Mouse (Mus musculus) forebrain, embryonic 15.5 days (tissue): Measurements from ENCODE around the gene Rap2a. TPM values are rescaled to one million over a fixed set of nuclear protein-coding genes. Genes with fewer than 3 reads are reported as not detected.

Source experiments
- ATAC-seq: fragments of 200-750 bp; cut with Nextera tagmentation; replicated peaks from 2 replicates; pipeline ENCODE4 v1.8.0; 2017; ENCODE audit warnings: mild to moderate bottlenecking, moderate TSS enrichment, moderate library complexity
- H3K27ac ChIP-seq: fragments of 300-500 bp; sonication (generic); replicated peaks from 2 replicates; pipeline ENCODE4 v1.5.1; 2015; ENCODE audit warnings: mild to moderate bottlenecking, inconsistent platforms
- H3K27me3 ChIP-seq: fragments of 300-500 bp; sonication (generic); 2 replicates; pipeline ENCODE4 v1.6.1; 2015; ENCODE audit warnings: inconsistent platforms
- H3K36me3 ChIP-seq: fragments of 300-500 bp; sonication (generic); 2 replicates; pipeline ENCODE4 v1.6.1; 2015; ENCODE audit warnings: mild to moderate bottlenecking, inconsistent platforms
- H3K4me1 ChIP-seq: fragments of 300-500 bp; sonication (generic); 2 replicates; pipeline ENCODE4 v1.6.1; 2015; ENCODE audit warnings: inconsistent platforms
- H3K4me2 ChIP-seq: fragments of 300-500 bp; sonication (generic); replicated peaks from 2 replicates; pipeline ENCODE4 v1.6.1; 2015; ENCODE audit warnings: mild to moderate bottlenecking, inconsistent platforms
- H3K4me3 ChIP-seq: fragments of 300-500 bp; sonication (generic); 2 replicates; pipeline ENCODE4 v1.5.1; 2015; ENCODE audit warnings: mild to moderate bottlenecking, inconsistent platforms
- H3K9ac ChIP-seq: fragments of 300-500 bp; sonication (generic); replicated peaks from 2 replicates; pipeline ENCODE4 v1.6.1; 2015; ENCODE audit warnings: mild to moderate bottlenecking, inconsistent platforms
- H3K9me3 ChIP-seq: fragments of 300-500 bp; sonication (generic); 2 replicates; pipeline ENCODE4 v1.6.1; 2016; ENCODE audit warnings: inconsistent platforms
- WGBS: fragments of 180-500 bp; shearing (Covaris S2); methylation state at CpG from one replicate; pipeline ENCODE4 v1.1.7; 2015; ENCODE audit warnings: mixed read lengths; 5-methylcytosine and 5-hydroxymethylcytosine counted together
- polyA plus RNA-seq: library from polyadenylated mRNA; unstranded; fragments of >200 nt; fragmentation: Nextera tagmentation; extraction: Ambion mirVana; gene quantifications from 2 replicates; pipeline ENCODE4 v1.2.1, GENCODE M21; 2015

The Rap2a gene
- polyA plus RNA-seq, 1 experiment from 2014 or later: 27.4 TPM

- Histone ChIP-seq H3K9ac (peak overlapping the region; percentile 73; the same call in 1 of the 2 replicates), H3K4me2 (peak overlapping the region; percentile 44; the same call in 1 of the 2 replicates), H3K36me3 (no peaks in the 10 kb centered on the region), H3K4me1 (peaks cover 24% of the 10 kb centered on the region), H3K27ac (no peak overlapping the region), H3K9me3 (no peaks in the 10 kb centered on the region), H3K4me3 (peak overlapping the region; percentile 81; the same call in 1 of the 2 replicates), H3K27me3 (no peaks in the 10 kb centered on the region)
- ATAC-seq: no peak
- WGBS: 72% methylated on average over 7 of the region's 7 CpGs
These were observed 2.0 kb upstream of the Rap2a start for GRCm38 (mm10) chr14:120476186-120476697.

GRCm38 (mm10) chr14:120477288-120477981 is 809 bp upstream of the Rap2a start:
- Histone ChIP-seq H3K27me3 (no peaks in the 10 kb centered on the region), H3K4me2 (peak overlapping the region; percentile 57), H3K9me3 (no peaks in the 10 kb centered on the region), H3K4me3 (peak overlapping the region; percentile 81), H3K36me3 (no peaks in the 10 kb centered on the region), H3K4me1 (peaks cover 30% of the 10 kb centered on the region), H3K9ac (peak overlapping the region; percentile 73), H3K27ac (peak overlapping the region; percentile 98)
- under 1% methylated on average over 45 of the region's 46 CpGs for WGBS
- ATAC-seq: peak; percentile 96

GRCm38 (mm10) chr14:120478641-120479341 is 547 bp downstream of the Rap2a start:
- peak; percentile 24 for ATAC-seq
- Histone ChIP-seq H3K4me1 (peaks cover 30% of the 10 kb centered on the region), H3K4me2 (peak overlapping the region; percentile 57), H3K27me3 (no peaks in the 10 kb centered on the region), H3K9me3 (no peaks in the 10 kb centered on the region), H3K36me3 (no peaks in the 10 kb centered on the region), H3K27ac (peak overlapping the region; percentile 98), H3K4me3 (peak overlapping the region; percentile 81), H3K9ac (peak overlapping the region; percentile 82)
- under 1% methylated on average over 61 of the region's 62 CpGs for WGBS

- H3K9ac ChIP-seq: no peak overlapping the region
- no peak overlapping the region for H3K27ac ChIP-seq
- H3K4me3 ChIP-seq: peak overlapping the region; percentile 81; the same call in 1 of the 2 replicates
- no peak for ATAC-seq
- peaks cover 30% of the 10 kb centered on the region for H3K4me1 ChIP-seq
- 80% methylated on average over 8 of the region's 8 CpGs for WGBS
- no peaks in the 10 kb centered on the region for H3K9me3 ChIP-seq
- no peaks in the 10 kb centered on the region for H3K27me3 ChIP-seq
- peak overlapping the region; percentile 57 for H3K4me2 ChIP-seq
- no peaks in the 10 kb centered on the region for H3K36me3 ChIP-seq
These were observed 2.2 kb downstream of the Rap2a start for GRCm38 (mm10) chr14:120480341-120480900.

GRCm38 (mm10) chr14:120480927-120481326 is 2.7 kb downstream of the Rap2a start:
- H3K4me1 ChIP-seq: peaks cover 30% of the 10 kb centered on the region
- H3K27me3 ChIP-seq: no peaks in the 10 kb centered on the region
- H3K36me3 ChIP-seq: no peaks in the 10 kb centered on the region
- WGBS: 87% methylated on average over 4 of the region's 4 CpGs
- H3K4me2 ChIP-seq: 0 out of 2 replicates have a peak overlapping the region, but pooled peaks have one; percentile 1
- peak overlapping the region; percentile 13; the same call in 1 of the 2 replicates for H3K4me3 ChIP-seq
- H3K9me3 ChIP-seq: no peaks in the 10 kb centered on the region
- H3K9ac ChIP-seq: no peak overlapping the region
- ATAC-seq: no peak
- H3K27ac ChIP-seq: no peak overlapping the region

- 84% methylated on average over 5 of the region's 5 CpGs for WGBS
These were observed 6.3 kb downstream of the Rap2a start for GRCm38 (mm10) chr14:120484561-120484960.

GRCm38 (mm10) chr14:120496284-120496683 is 18.0 kb downstream of the Rap2a start:
- Histone ChIP-seq H3K4me3 (no peak overlapping the region), H3K27ac (no peak overlapping the region), H3K9ac (no peak overlapping the region), H3K27me3 (no peaks in the 10 kb centered on the region), H3K4me1 (no peaks in the 10 kb centered on the region; the same call in 1 of the 2 replicates), H3K36me3 (no peaks in the 10 kb centered on the region), H3K9me3 (no peaks in the 10 kb centered on the region), H3K4me2 (no peak overlapping the region)
- WGBS: 65% methylated on average over 5 of the region's 5 CpGs
- no peak for ATAC-seq

More at GRCm38 (mm10) chr14:120484561-120484960, 6.3 kb downstream of the Rap2a start:
- Histone ChIP-seq H3K27me3 (no peaks in the 10 kb centered on the region), H3K27ac (no peak overlapping the region), H3K4me3 (no peak overlapping the region), H3K36me3 (no peaks in the 10 kb centered on the region), H3K9me3 (no peaks in the 10 kb centered on the region), H3K4me2 (no peak overlapping the region), H3K4me1 (peaks cover 22% of the 10 kb centered on the region), H3K9ac (no peak overlapping the region)
- ATAC-seq: no peak

- Histone ChIP-seq H3K36me3 (no peaks in the 10 kb centered on the region), H3K4me2 (no peak overlapping the region), H3K9me3 (no peaks in the 10 kb centered on the region), H3K4me3 (no peak overlapping the region), H3K27me3 (no peaks in the 10 kb centered on the region), H3K4me1 (no peaks in the 10 kb centered on the region; the same call in 1 of the 2 replicates), H3K9ac (no peak overlapping the region), H3K27ac (no peak overlapping the region)
- no peak for ATAC-seq
- WGBS: 92% methylated on average over 5 of the region's 5 CpGs
These were observed 18.6 kb downstream of the Rap2a start for GRCm38 (mm10) chr14:120496827-120497226.

- H3K4me1 ChIP-seq: no peaks in the 10 kb centered on the region; the same call in 1 of the 2 replicates
- no peak for ATAC-seq
- no peak overlapping the region for H3K4me2 ChIP-seq
- H3K9me3 ChIP-seq: no peaks in the 10 kb centered on the region
- no peak overlapping the region for H3K4me3 ChIP-seq
- H3K36me3 ChIP-seq: peaks cover 4% of the 10 kb centered on the region; the same call in 1 of the 2 replicates
- WGBS: 95% methylated on average over 10 of the region's 10 CpGs
- no peaks in the 10 kb centered on the region for H3K27me3 ChIP-seq
- H3K9ac ChIP-seq: no peak overlapping the region
- no peak overlapping the region for H3K27ac ChIP-seq
These were observed 20.9 kb downstream of the Rap2a start for GRCm38 (mm10) chr14:120499096-120499495.

- H3K4me1 ChIP-seq: no peaks in the 10 kb centered on the region; the same call in 1 of the 2 replicates
- no peaks in the 10 kb centered on the region for H3K9me3 ChIP-seq
- peaks cover 4% of the 10 kb centered on the region; the same call in 1 of the 2 replicates for H3K36me3 ChIP-seq
- no peaks in the 10 kb centered on the region for H3K27me3 ChIP-seq
- no peak for ATAC-seq
- no peak overlapping the region for H3K4me3 ChIP-seq
- no peak overlapping the region for H3K27ac ChIP-seq
- no peak overlapping the region for H3K9ac ChIP-seq
- no peak overlapping the region for H3K4me2 ChIP-seq
- 93% methylated on average over 6 of the region's 6 CpGs for WGBS
These were observed 21.4 kb downstream of the Rap2a start for GRCm38 (mm10) chr14:120499601-120500000.

- Histone ChIP-seq H3K36me3 (peaks cover 4% of the 10 kb centered on the region; the same call in 1 of the 2 replicates), H3K9ac (no peak overlapping the region), H3K27ac (no peak overlapping the region), H3K4me1 (no peaks in the 10 kb centered on the region; the same call in 1 of the 2 replicates), H3K4me3 (no peak overlapping the region), H3K9me3 (no peaks in the 10 kb centered on the region), H3K4me2 (no peak overlapping the region), H3K27me3 (no peaks in the 10 kb centered on the region)
- WGBS: 83% methylated on average over 12 of the region's 12 CpGs
- ATAC-seq: 0 out of 2 replicates have a peak, but pooled peaks have one; percentile 14
These were observed 21.8 kb downstream of the Rap2a start for GRCm38 (mm10) chr14:120500021-120500560.
